Mouse (Mus musculus) heart, embryonic 10.5 days (tissue): Measurements from ENCODE around the gene Ptprh. TPM values are rescaled to one million over a fixed set of nuclear protein-coding genes. Genes with fewer than 3 reads are reported as not detected.

ENCODE experiments used
- DNase-seq: peaks from one replicate; pipeline ENCODE4 v3.0.0-alpha.2; 2017; ENCODE audit warnings: low spot score
- H3K27ac ChIP-seq: fragments of 300-500 bp; sonication (generic); 2 replicates; pipeline ENCODE4 v1.5.1; 2016; ENCODE audit warnings: mild to moderate bottlenecking
- H3K27me3 ChIP-seq: fragments of 300-500 bp; sonication (generic); 2 replicates; pipeline ENCODE4 v1.6.1; 2016; ENCODE audit warnings: mild to moderate bottlenecking; ENCODE audit not compliant: poor library complexity, insufficient read depth, severe bottlenecking
- H3K36me3 ChIP-seq: fragments of 300-500 bp; sonication (generic); 2 replicates; pipeline ENCODE4 v1.6.1; 2016; ENCODE audit warnings: mild to moderate bottlenecking, moderate library complexity
- H3K4me1 ChIP-seq: fragments of 300-500 bp; sonication (generic); 2 replicates; pipeline ENCODE4 v1.6.1; 2016; ENCODE audit warnings: mild to moderate bottlenecking
- H3K4me3 ChIP-seq: fragments of 300-500 bp; sonication (generic); 2 replicates; pipeline ENCODE4 v1.5.1; 2016; ENCODE audit warnings: mild to moderate bottlenecking, moderate library complexity
- H3K9me3 ChIP-seq: fragments of 300-500 bp; sonication (generic); 2 replicates; pipeline ENCODE4 v1.6.1; 2016; ENCODE audit warnings: mild to moderate bottlenecking, moderate library complexity
- WGBS: fragments of 180-500 bp; shearing (Covaris S2); methylation state at CpG from one replicate; pipeline ENCODE4 v1.1.7; 2016; 5-methylcytosine and 5-hydroxymethylcytosine counted together
- polyA plus RNA-seq: library from polyadenylated mRNA; unstranded; fragments of >200 nt; fragmentation: Nextera tagmentation; extraction: Ambion mirVana; gene quantifications from 2 replicates; pipeline ENCODE4 v1.2.1, GENCODE M21; 2016

Ptprh gene
- polyA plus RNA-seq = not detected in 2 replicates

DNA sequence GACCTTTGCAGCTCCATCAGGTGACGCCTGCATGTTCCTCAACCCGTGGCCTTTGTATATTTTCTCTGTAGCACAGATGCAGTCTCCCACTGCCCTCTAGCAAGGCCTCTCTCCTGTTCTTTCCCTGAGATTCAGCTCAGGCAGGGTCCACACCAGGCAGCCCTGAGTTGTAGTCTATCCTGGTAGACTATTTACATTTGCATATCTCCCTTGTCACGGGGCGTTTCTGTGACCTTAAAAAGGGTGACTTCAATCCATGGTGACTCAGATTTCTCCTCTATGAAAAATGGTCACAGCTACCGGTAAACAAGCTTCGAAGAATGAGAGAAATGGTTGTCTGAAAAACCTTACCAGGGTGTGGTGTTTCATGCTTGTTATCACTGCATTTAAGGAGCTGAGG lies at the start of gene Ptprh:
Gene Ptprh (minus strand): TSS at position 169 of the 400 bp plus-strand sequence.
- 70% methylated on average over 6 of the region's 6 CpGs for WGBS
- H3K27me3 ChIP-seq = no peaks in the 10 kb centered on the region
- no peak for DNase-seq
- H3K36me3 ChIP-seq = no peaks in the 10 kb centered on the region
- no peak within 1 kb of the TSS for H3K4me3 ChIP-seq
- H3K4me1 ChIP-seq = peaks cover 4% of the 10 kb centered on the region; the same call in 1 of the 2 replicates
- no peaks in the 10 kb centered on the region for H3K9me3 ChIP-seq
- H3K27ac ChIP-seq = no peak within 1 kb of the TSS

DNA sequence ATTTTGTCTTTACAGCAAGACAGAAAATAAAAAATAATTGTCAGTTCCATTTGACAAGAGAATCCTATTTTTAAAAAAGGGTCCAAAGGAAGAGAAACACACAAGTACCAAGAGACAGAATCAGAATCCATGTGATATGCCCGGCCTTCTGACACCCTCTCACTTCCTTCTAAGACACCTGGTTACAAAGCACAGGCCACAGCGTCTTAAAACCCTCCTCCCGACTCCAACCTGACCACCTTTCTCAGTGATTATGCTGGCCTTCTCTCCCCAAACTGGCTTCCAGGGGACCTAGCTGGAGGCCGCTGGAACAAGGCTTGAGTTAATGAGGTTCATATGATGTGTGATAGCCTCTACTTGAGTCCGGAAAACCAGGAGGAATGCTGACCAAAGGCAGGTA lies 49.5 kb upstream of the Ptprh start:
- Histone ChIP-seq H3K27ac (no peak overlapping the region), H3K4me1 (peaks cover 57% of the 10 kb centered on the region)
- 77% methylated on average over 5 of the region's 5 CpGs for WGBS

DNA sequence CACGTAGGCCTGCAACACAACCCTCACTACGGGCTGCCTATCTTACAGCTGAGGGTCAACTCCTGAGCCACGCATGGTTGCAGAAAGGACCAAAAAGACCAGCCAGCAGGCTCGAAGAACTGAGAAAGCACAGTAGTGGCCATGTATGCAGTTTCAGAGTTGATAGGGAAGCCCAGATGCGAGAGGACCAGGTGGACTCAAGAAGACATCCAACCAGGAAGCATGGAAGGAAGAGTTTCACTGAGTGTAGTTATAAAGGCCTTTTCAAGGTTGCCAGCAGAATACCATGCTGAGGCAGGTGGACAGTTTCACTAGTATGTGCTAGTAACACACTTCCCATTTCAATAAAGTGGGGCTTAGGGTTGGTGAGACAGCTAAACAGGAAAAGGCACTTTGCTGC lies 48.9 kb upstream of the Ptprh start:
- DNase-seq = no peak
- H3K4me3 ChIP-seq = no peak overlapping the region
- no peak overlapping the region for H3K27ac ChIP-seq
- H3K4me1 ChIP-seq = peaks cover 58% of the 10 kb centered on the region
- no peaks in the 10 kb centered on the region for H3K9me3 ChIP-seq
- no peaks in the 10 kb centered on the region for H3K27me3 ChIP-seq
- 63% methylated on average over 5 of the region's 5 CpGs for WGBS
- peaks cover 10% of the 10 kb centered on the region; the same call in 1 of the 2 replicates for H3K36me3 ChIP-seq

More for the DNA sequence above, 49.5 kb upstream of the Ptprh start:
- H3K4me3 ChIP-seq = no peak overlapping the region
- no peak for DNase-seq
- no peaks in the 10 kb centered on the region for H3K9me3 ChIP-seq
- no peaks in the 10 kb centered on the region for H3K27me3 ChIP-seq
- peaks cover 10% of the 10 kb centered on the region; the same call in 1 of the 2 replicates for H3K36me3 ChIP-seq

DNA sequence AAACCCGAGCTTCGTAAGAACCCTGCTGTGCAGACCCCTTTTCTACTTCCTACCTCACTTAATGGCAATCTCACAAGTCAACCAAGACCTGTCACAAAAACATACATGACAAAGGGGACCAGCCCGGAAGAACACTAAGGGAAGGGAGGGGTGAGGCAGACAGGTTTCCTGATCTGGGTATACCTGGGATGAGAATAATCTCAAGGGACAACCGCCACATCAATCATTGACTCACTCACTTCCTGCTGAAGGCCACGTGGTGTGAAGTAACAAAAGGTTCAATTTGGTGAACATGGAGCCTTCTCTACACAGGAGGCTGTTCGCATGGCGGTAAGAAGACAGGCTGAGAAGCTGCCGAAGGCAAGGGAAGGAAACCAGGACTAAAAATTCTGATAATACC lies 47.7 kb upstream of the Ptprh start:
- peaks cover 58% of the 10 kb centered on the region for H3K4me1 ChIP-seq
- no peaks in the 10 kb centered on the region for H3K27me3 ChIP-seq
- no peak for DNase-seq
- H3K4me3 ChIP-seq = no peak overlapping the region
- no peak overlapping the region for H3K27ac ChIP-seq
- no peaks in the 10 kb centered on the region for H3K9me3 ChIP-seq
- H3K36me3 ChIP-seq = peaks cover 12% of the 10 kb centered on the region; the same call in 1 of the 2 replicates
- 74% methylated on average over 8 of the region's 8 CpGs for WGBS

DNA sequence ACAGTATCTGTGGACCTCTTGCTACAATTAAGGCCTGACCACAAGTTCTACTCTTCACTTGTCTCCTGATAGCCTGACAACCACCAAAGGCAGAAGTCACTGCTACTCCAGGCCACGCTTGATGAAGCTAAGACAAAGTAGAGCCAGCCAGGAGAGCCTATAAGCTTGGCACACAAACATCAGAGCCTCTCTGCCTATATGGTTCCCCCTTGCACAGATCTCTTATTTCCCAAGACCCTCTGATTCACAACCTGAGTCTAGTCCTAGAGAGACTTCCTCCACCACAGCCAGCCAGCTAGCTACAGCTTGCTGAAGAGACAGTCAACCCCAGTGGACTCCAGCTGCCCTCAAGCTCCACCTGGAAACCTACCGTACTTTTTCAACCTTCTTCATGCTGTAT lies 44.2 kb upstream of the Ptprh start:
- 88% methylated on average over 2 of the region's 2 CpGs for WGBS
- no peak overlapping the region for H3K4me3 ChIP-seq
- H3K27me3 ChIP-seq = no peaks in the 10 kb centered on the region
- no peaks in the 10 kb centered on the region for H3K9me3 ChIP-seq
- no peak overlapping the region for H3K27ac ChIP-seq
- H3K36me3 ChIP-seq = peaks cover 41% of the 10 kb centered on the region
- DNase-seq = peak; percentile 56
- H3K4me1 ChIP-seq = peaks cover 34% of the 10 kb centered on the region

DNA sequence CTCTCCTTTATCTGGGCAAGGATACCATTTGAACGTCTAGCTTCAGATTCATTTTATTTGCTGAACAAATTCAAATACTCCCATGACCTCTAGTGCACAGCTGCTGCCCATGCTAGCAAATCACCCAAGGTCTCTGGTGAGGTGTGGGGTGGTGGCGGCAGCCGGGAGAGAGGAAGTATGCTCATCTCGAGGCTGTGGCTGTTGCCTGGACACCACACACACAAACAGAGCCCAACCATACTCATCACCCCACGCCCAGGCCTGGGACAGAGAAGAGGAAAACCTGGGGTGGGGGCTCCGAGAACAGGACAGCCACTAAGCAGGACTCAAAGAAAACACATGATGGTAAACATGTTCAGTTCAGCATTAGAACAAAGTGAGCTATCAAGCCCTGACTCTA lies 43.5 kb upstream of the Ptprh start:
- peak; percentile 90 for DNase-seq
- Histone ChIP-seq H3K4me3 (peak overlapping the region; percentile 20), H3K27me3 (no peaks in the 10 kb centered on the region), H3K4me1 (peaks cover 28% of the 10 kb centered on the region), H3K36me3 (peaks cover 48% of the 10 kb centered on the region), H3K27ac (peak overlapping the region; percentile 73), H3K9me3 (no peaks in the 10 kb centered on the region)
- 37% methylated on average over 6 of the region's 6 CpGs for WGBS

DNA sequence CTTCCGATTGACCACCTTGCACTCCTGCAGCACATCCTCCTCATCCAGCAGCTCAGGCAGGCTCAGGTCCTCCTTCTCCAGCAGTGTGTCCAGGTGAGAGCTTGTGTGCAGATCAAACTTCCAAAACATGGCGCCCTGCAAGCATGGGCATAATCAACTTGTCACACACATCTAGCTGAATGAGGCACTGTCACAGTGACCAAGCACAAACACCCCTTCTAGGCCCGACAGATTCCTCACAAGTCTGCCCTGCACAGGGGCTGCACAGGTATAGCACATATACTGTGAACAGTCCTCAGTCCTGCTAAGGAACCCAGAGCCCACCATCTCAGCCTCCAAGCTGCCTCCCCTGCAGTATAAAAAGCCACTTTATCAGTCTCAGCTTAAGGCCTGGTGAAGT lies 43.0 kb upstream of the Ptprh start:
- H3K4me1 ChIP-seq = peaks cover 23% of the 10 kb centered on the region

DNA sequence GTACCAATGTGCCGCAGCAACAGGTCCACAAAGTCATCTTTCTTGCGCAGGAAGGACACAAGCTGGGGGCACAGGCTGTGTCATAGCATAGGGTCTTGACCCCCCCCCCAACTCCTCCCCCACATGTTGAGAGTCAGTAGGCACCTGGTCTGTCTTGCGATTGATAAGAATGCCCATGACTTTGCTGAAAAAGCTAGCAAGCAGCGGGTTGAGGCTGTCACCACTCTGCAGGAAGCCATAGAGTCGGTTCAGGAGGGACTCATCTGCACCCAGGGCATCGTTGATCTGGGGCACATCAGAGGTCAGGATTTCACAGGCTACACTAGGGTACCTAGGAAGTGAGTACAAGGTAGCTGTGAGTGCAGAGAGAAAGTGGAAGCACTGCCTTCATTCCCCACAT lies 39.4 kb upstream of the Ptprh start:
- DNase-seq = no peak
- Histone ChIP-seq H3K27me3 (no peaks in the 10 kb centered on the region), H3K27ac (no peak overlapping the region), H3K4me1 (peaks cover 16% of the 10 kb centered on the region), H3K9me3 (no peaks in the 10 kb centered on the region), H3K4me3 (no peak overlapping the region), H3K36me3 (peaks cover 83% of the 10 kb centered on the region)
- WGBS = 86% methylated on average over 6 of the region's 6 CpGs

More for the DNA sequence above, 43.0 kb upstream of the Ptprh start:
- Histone ChIP-seq H3K4me3 (peak overlapping the region; percentile 20), H3K36me3 (peaks cover 52% of the 10 kb centered on the region), H3K9me3 (no peaks in the 10 kb centered on the region), H3K27me3 (no peaks in the 10 kb centered on the region), H3K27ac (peak overlapping the region; percentile 73)
- WGBS = 90% methylated on average over 3 of the region's 3 CpGs
- peak; percentile 61 for DNase-seq

DNA sequence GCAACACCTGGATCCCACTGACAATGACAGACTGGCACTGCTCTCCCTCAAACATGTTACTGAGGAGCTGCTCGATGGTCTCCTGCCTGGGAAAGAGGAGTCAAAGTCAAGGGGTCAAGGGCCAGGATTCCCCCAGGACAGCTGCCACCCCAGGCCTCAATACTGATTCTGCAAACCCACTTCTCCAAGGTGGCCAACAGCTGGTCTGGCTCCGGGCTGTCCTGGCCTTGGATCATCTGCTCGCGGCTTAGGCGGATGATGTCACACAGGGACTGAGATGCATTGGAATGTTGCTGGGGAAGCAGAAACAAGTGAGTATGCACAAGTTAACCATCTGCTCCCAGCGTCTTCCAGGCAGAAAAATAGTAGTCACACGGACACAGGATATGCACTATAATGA lies 38.1 kb upstream of the Ptprh start:
- DNase-seq = no peak
- no peaks in the 10 kb centered on the region for H3K9me3 ChIP-seq
- H3K4me1 ChIP-seq = peaks cover 5% of the 10 kb centered on the region
- H3K27me3 ChIP-seq = no peaks in the 10 kb centered on the region
- H3K36me3 ChIP-seq = peaks cover 95% of the 10 kb centered on the region
- H3K27ac ChIP-seq = no peak overlapping the region
- no peak overlapping the region for H3K4me3 ChIP-seq
- 88% methylated on average over 7 of the region's 7 CpGs for WGBS

DNA sequence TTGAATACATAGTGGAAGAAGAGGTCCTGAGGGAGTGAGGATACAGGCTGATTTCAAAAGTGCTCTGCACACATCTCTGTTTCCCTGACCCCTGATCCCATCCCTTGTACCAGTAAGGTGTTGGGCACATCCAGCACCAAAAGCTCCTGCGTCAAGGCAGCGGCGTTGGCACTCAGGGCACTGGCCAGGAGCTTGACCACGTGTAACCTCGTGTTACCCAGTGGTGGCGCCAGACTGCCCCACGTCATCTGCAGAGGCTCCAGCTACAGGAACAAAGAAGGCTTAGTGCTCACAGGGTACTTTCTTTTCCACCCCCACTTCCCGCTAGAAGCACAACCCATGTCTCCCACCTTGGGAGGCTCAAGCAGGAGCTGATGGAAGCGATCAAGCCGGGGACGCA lies 37.3 kb upstream of the Ptprh start:
- H3K36me3 ChIP-seq = peaks cover 97% of the 10 kb centered on the region
- no peak for DNase-seq
- H3K9me3 ChIP-seq = no peaks in the 10 kb centered on the region
- 86% methylated on average over 11 of the region's 11 CpGs for WGBS
- no peak overlapping the region for H3K27ac ChIP-seq
- H3K27me3 ChIP-seq = no peaks in the 10 kb centered on the region
- no peak overlapping the region for H3K4me3 ChIP-seq
- H3K4me1 ChIP-seq = no peaks in the 10 kb centered on the region

DNA sequence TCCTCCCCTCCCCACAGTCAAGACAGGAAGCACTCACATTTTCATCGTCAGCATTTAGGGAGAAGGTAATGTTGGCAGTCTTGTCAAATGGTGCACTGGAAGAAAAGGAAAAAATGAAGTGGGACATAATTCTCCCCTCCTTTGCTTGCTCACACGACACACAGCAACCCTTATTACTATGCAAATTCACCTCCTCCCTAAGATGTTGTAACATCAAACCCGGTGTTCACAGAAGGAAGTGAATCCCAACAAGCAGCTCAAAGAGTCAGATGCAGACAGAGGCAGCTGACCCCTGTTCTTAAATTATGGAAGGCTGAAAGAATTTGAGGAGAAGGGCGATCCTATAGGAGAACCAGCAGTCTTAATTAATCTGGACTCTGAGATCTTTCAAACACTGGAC lies 32.3 kb upstream of the Ptprh start:
- Histone ChIP-seq H3K27ac (no peak overlapping the region), H3K36me3 (peaks cover 94% of the 10 kb centered on the region), H3K27me3 (no peaks in the 10 kb centered on the region), H3K4me3 (no peak overlapping the region), H3K4me1 (no peaks in the 10 kb centered on the region), H3K9me3 (no peaks in the 10 kb centered on the region)
- 86% methylated on average over 4 of the region's 4 CpGs for WGBS
- DNase-seq = no peak

DNA sequence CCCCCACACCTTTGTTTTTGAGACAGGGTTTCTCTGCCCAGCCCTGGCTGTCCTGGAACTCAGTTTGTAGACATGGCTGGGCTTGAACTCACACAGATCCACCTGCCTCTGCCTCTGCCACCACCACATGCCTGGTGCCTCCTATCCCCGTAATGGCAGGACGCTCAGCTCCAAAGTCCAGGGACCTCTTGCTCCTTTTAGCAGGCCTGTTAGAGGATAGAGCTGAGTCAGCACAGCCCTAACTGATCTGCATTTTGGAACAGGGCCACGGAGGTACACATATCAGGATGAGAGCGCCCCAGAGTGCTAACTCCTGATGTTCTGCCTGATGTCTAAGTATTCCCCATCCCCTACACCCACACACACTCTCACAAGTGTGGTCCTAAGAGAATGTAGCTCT lies 27.2 kb upstream of the Ptprh start, which contains the start of gene Tmem86b:
Gene Tmem86b (minus strand): TSS at position 392 of the 400 bp plus-strand sequence.
- Histone ChIP-seq H3K36me3 (peaks cover 76% of the 10 kb centered on the region), H3K4me3 (peak within 1 kb of the TSS; percentile 15; the same call in 1 of the 2 replicates), H3K9me3 (no peaks in the 10 kb centered on the region), H3K4me1 (0 out of 2 replicates have a peak, but pooled peaks cover 3% of the 10 kb centered on the region), H3K27ac (0 out of 2 replicates have a peak within 1 kb of the TSS, but pooled peaks have one; percentile 77), H3K27me3 (no peaks in the 10 kb centered on the region)
- WGBS = 82% methylated on average over 4 of the region's 4 CpGs
- DNase-seq = no peak

DNA sequence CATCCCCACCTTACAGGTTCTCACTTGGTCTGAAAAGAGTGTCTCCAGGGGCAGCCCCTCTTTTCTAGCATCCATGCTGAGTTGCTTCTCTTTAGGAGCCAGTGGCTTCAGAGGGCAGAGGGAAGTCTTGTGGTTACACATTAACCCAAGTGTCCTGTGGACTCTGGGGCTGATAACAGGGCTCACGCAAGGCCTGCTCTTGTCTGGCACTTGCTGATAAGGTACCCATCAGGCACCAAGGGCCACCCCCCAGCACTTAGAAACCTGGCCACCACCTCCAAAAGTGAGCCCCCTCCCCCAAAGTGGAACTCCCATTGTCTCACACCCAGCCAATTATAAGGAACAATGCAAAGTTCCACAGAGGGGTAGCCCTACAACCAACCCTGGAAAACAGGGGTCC lies 26.4 kb upstream of the Ptprh start:
- H3K27ac ChIP-seq = peak overlapping the region; percentile 77; the same call in 1 of the 2 replicates
- peak overlapping the region; percentile 15; the same call in 1 of the 2 replicates for H3K4me3 ChIP-seq
- DNase-seq = peak; percentile 86
- no peaks in the 10 kb centered on the region for H3K9me3 ChIP-seq
- WGBS = 29% methylated on average over 1 of the region's 1 CpGs
- H3K27me3 ChIP-seq = no peaks in the 10 kb centered on the region
- H3K4me1 ChIP-seq = 0 out of 2 replicates have a peak, but pooled peaks cover 3% of the 10 kb centered on the region
- H3K36me3 ChIP-seq = peaks cover 69% of the 10 kb centered on the region

DNA sequence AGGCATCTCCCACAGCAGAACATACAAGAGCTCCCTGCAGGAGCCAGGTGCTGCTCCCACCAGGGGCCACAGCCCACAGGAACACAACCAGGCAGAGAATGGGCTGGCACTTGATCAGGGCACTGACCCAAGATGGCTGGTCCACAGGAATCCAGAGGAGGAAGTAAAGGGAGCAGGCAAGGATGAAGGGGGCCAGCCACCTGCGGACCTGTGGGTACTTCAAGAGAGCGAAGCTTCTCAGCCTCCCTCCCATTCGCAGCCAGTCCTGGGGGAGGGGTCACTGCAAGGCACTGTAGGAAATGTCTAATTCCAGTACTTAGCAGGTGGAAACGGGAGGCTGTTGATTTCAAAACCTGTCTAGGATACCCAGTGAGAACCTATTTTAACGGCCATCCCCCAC lies 25.7 kb upstream of the Ptprh start:
- no peak for DNase-seq
- Histone ChIP-seq H3K27me3 (no peaks in the 10 kb centered on the region), H3K27ac (peak overlapping the region; percentile 77), H3K4me1 (0 out of 2 replicates have a peak, but pooled peaks cover 3% of the 10 kb centered on the region), H3K36me3 (peaks cover 64% of the 10 kb centered on the region), H3K4me3 (peak overlapping the region; percentile 15; the same call in 1 of the 2 replicates), H3K9me3 (no peaks in the 10 kb centered on the region)
- 71% methylated on average over 5 of the region's 5 CpGs for WGBS
